Mouse (Mus musculus) stomach, postnatal 0 days (tissue): ENCODE results near the gene Gstm6.

ENCODE experiments used
- CTCF ChIP-seq: IDR thresholded peaks from 2 replicates; pipeline ENCODE4 v1.5.1; 2016; ENCODE audit warnings: antibody characterized with exemption, low read depth, mild to moderate bottlenecking, moderate library complexity
- EP300 ChIP-seq: optimal IDR thresholded peaks from 2 replicates; pipeline ENCODE3; 2016; ENCODE audit warnings: antibody characterized with exemption

DNA sequence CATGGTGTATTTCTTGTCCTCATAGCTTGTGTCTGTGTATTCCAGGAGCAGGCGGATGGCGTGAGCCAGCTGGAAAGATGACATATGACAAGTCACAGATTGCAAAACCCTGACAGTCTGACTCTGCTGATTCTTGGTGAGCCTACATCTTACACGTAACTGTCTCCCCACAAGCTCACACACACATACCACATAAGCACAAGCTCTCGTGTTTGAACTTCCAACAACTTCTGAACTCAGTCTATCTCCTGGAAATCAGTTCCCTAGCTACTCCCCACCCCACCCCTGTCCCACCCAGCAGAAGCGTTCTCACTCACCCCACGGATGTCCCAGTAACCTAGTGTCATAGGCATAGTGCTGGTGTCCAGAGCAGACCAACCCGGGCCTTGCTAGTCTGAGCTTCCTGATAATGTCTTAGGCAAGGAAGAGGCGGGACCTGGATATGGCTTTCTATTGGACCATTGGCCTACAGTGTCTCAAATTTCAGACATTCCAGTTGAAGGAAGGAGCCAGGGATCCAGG is 42.6 kb upstream of the Gstm6 start, which contains the start of gene Gstm2:
- TF ChIP-seq CTCF (no peak), EP300 (no peak)
